7 mouse cellular contexts compared by ENCODE assay signal in genomic region chr15:97767280-97768186, GRCm38 (mm10). TPM values are rescaled to one million over a fixed set of nuclear protein-coding genes. Genes with fewer than 3 reads are reported as not detected.
DNase-seq lines count a peak whose midpoint lies in the region; ATAC-seq lines count a peak whose summit lies in the region.

Rapgef3 (minus strand) TSS chr15:97767972.

- peak within 1 kb of the TSS; percentile 52 for H3K4me3 ChIP-seq in intestine, embryonic 15.5 days (replicated peaks)
- H3K4me3 ChIP-seq in limb, embryonic 10.5 days: peak within 1 kb of the TSS; percentile 58
- peak within 1 kb of the TSS; percentile 39 for H3K4me3 ChIP-seq in midbrain, embryonic 11.5 days (ENCODE audit: low read depth, low read length)

- peak; percentile 91 for ATAC-seq in common myeloid progenitor, adult 5-6 weeks (replicated peaks; ENCODE audit: low read depth, poor library complexity, severe bottlenecking)
- ATAC-seq in intestine, embryonic 15.5 days: peak; percentile 81
- peak; percentile 84 for ATAC-seq in midbrain, embryonic 11.5 days (ENCODE audit: low FRiP score)

- no peaks in the 10 kb centered on the region for H3K9me3 ChIP-seq in intestine, embryonic 15.5 days
- H3K9me3 ChIP-seq in limb, embryonic 10.5 days (replicated peaks): no peaks in the 10 kb centered on the region
- no peaks in the 10 kb centered on the region for H3K9me3 ChIP-seq in midbrain, embryonic 11.5 days (ENCODE audit: control insufficient read depth, low read length)

- WGBS in intestine, embryonic 15.5 days: 1% methylated on average over 44 of the region's 44 CpGs
- WGBS in limb, embryonic 10.5 days: under 1% methylated on average over 44 of the region's 44 CpGs
- under 1% methylated on average over 42 of the region's 44 CpGs for WGBS in midbrain, embryonic 11.5 days

- peaks cover 21% of the 10 kb centered on the region for H3K27me3 ChIP-seq in intestine, embryonic 15.5 days (replicated peaks)
- peaks cover 51% of the 10 kb centered on the region for H3K27me3 ChIP-seq in limb, embryonic 10.5 days (ENCODE audit: low read depth, poor library complexity, severe bottlenecking)
- H3K27me3 ChIP-seq in midbrain, embryonic 11.5 days (ENCODE audit: control insufficient read depth, insufficient read depth, low read length): peaks cover 22% of the 10 kb centered on the region

- peak within 1 kb of the TSS; percentile 51 for H3K9ac ChIP-seq in intestine, embryonic 15.5 days
- peak within 1 kb of the TSS; percentile 62 for H3K9ac ChIP-seq in midbrain, embryonic 11.5 days (ENCODE audit: low read length)

- peaks cover 30% of the 10 kb centered on the region for H3K4me1 ChIP-seq in intestine, embryonic 15.5 days (replicated peaks)
- H3K4me1 ChIP-seq in limb, embryonic 10.5 days: peaks cover 62% of the 10 kb centered on the region
- peaks cover 19% of the 10 kb centered on the region for H3K4me1 ChIP-seq in midbrain, embryonic 11.5 days (ENCODE audit: control insufficient read depth, insufficient read depth, low read length)

- H3K4me2 ChIP-seq in intestine, embryonic 15.5 days (replicated peaks): peak within 1 kb of the TSS; percentile 97
- H3K4me2 ChIP-seq in midbrain, embryonic 11.5 days: peak within 1 kb of the TSS; percentile 93

- H3K36me3 ChIP-seq in intestine, embryonic 15.5 days: no peaks in the 10 kb centered on the region
- H3K36me3 ChIP-seq in limb, embryonic 10.5 days: no peaks in the 10 kb centered on the region
- H3K36me3 ChIP-seq in midbrain, embryonic 11.5 days (ENCODE audit: control insufficient read depth, insufficient read depth, low read length): no peaks in the 10 kb centered on the region

- peak within 1 kb of the TSS; percentile 40 for H3K27ac ChIP-seq in intestine, embryonic 15.5 days
- H3K27ac ChIP-seq in limb, embryonic 10.5 days: peak within 1 kb of the TSS; percentile 84
- no peak within 1 kb of the TSS for H3K27ac ChIP-seq in midbrain, embryonic 11.5 days (ENCODE audit: low read depth, low read length)

- peak; percentile 88 for DNase-seq in adipocyte (ENCODE audit: low spot score)
- DNase-seq in gastrocnemius, postnatal 4 days (ENCODE audit: low spot score in 2 of 2): peak; percentile 64 to 85
- peak; percentile 85 for DNase-seq in limb, embryonic 10.5 days (ENCODE audit: low spot score)
- peak; percentile 97 for DNase-seq in midbrain, embryonic 11.5 days (ENCODE audit: low spot score, missing footprints)
- peak; percentile 34 for DNase-seq in spleen, adult 12 weeks (ENCODE audit: low spot score)

RNA-seq across cellular contexts. Expression of gene Rapgef3, which starts in this region (rescaled TPM):
- total RNA-seq in common myeloid progenitor, adult 5-6 weeks (2017): 6.1 and 7.5 TPM in 2 replicates
- total RNA-seq in gastrocnemius, postnatal 4 days (2021): 10 to 100 TPM in 1 of 2 experiments, 1 to 10 TPM in 1; 9.4 to 11.0 TPM
- polyA plus RNA-seq in intestine, embryonic 15.5 days (2015; fragmentation: Nextera tagmentation; extraction: Ambion mirVana): 6.9 and 7.8 TPM in 2 replicates
- polyA plus RNA-seq in limb, embryonic 10.5 days (2016; fragmentation: Nextera tagmentation; extraction: Ambion mirVana): 6.4 and 6.7 TPM in 2 replicates
- polyA plus RNA-seq in midbrain, embryonic 11.5 days (2014; fragmentation: Nextera tagmentation; extraction: Ambion mirVana): 3.0 and 3.2 TPM in 2 replicates

Comparison
In these comparisons a context has a peak if more than half of its experiments do, and no peak if none do; other contexts are left out.
1. DNase-seq: peak in every context shown above with its lines; median percentile 97 in midbrain, embryonic 11.5 days; 88 in adipocyte; 85 in limb, embryonic 10.5 days; 74 in gastrocnemius, postnatal 4 days; 34 in spleen, adult 12 weeks.